Mouse (Mus musculus) lung, postnatal 4 days (tissue): Measurements from ENCODE around the gene Umad1.

Source experiments
- DNase-seq, 2 experiments: peaks; one replicate each; pipeline ENCODE4 v3.0.0; 2021

The Umad1 gene

GRCm38 (mm10) chr6:8421421-8421820 is 162.3 kb downstream of the Umad1 start:
- DNase-seq, result no peak

- DNase-seq, result peak in 1 of 2 experiments; percentile 38
Observed at GRCm38 (mm10) chr6:8421959-8422581, 163.0 kb downstream of the Umad1 start.

DNA sequence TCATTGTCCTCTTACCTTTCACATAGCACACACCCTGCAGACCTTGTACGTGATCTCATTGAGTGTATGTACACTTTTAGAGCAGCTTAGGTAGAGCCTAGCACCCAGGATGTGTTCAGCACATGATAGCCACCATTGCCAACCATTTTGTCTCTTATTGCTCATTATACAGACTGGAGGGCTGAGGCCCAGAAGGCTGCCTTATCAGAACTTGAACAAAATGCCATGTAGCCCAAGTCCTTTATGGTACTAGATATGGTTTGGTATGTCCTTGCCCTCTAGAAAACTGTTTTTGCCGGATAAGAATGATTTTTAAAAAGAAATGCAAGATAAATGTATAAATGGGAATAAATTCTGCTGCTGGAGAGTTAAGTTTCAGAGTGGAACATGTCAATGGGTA is 164.1 kb downstream of the Umad1 start:
- no peak for DNase-seq

GRCm38 (mm10) chr6:8427692-8428091 is 168.6 kb downstream of the Umad1 start:
- DNase-seq, result no peak

- DNase-seq, result no peak
Observed at GRCm38 (mm10) chr6:8430610-8431234, 171.6 kb downstream of the Umad1 start.

- no peak for DNase-seq
Observed at GRCm38 (mm10) chr6:8433179-8433578, 174.1 kb downstream of the Umad1 start.

- no peak for DNase-seq
Observed at GRCm38 (mm10) chr6:8437937-8438336, 178.8 kb downstream of the Umad1 start.

- DNase-seq, result no peak
Observed at GRCm38 (mm10) chr6:8441814-8442213, 182.7 kb downstream of the Umad1 start.

- DNase-seq, result peak; percentile 8 to 46
Observed at GRCm38 (mm10) chr6:8446786-8447185, 187.7 kb downstream of the Umad1 start.

DNA sequence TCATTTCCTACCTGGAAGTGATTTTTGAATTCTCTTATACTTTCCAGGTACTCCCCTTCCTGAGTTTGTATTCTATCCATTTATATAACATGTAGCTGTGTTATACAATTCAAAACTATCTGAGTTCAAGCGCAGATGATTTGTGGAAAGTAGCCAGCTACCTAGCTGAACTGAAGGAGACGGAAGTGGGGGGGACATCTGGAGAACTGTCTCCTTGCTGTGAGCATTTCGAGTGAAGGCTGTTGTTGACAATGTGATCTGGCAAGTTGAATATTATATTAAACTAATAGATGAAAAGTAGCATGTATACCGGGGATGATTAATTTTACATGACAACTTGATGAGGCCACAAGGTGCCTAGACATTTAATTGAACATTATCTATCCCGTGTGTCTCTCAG is 196.5 kb downstream of the Umad1 start:
- no peak for DNase-seq

GRCm38 (mm10) chr6:8458596-8458995 is 199.5 kb downstream of the Umad1 start:
- no peak for DNase-seq

- no peak for DNase-seq
Observed at GRCm38 (mm10) chr6:8462447-8462846, 203.4 kb downstream of the Umad1 start.

DNA sequence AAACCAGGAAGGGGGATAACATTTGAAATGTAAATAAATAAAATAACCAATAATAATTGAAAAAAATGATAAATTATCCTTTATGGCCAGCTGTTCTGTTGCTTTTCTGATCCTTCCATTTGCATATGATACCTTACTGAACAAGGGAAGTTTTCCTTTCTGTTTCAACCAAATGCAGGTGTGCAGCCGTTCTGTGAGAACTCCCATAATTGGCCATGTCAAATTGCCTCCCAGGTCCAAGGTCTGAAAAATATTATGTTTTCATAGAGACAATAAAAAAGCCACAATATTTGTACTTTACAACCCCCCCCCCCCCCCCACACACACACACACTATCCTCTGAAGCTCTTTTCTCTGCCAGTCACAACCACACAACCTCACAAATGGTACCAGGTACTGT is 206.3 kb downstream of the Umad1 start:
- DNase-seq, result no peak

DNA sequence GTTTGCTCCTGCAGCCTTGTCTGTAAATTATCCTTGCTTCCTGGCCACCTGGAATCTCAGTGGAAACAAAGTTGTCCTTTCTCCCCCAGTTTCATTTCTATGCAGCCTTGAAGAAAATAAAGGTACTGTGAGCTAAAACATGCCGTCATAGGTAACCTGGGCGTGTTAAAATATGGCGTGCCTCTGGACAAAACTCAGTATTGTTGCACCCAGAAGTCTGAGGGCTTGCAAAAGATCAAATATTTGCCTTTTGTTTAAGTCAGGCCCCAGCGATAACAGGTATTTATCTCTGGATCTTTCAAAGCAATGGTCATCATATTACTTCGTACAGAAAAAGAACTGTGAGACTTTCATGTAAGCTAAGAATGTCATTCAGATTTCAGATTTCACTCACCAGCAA is 206.9 kb downstream of the Umad1 start:
- no peak for DNase-seq

DNA sequence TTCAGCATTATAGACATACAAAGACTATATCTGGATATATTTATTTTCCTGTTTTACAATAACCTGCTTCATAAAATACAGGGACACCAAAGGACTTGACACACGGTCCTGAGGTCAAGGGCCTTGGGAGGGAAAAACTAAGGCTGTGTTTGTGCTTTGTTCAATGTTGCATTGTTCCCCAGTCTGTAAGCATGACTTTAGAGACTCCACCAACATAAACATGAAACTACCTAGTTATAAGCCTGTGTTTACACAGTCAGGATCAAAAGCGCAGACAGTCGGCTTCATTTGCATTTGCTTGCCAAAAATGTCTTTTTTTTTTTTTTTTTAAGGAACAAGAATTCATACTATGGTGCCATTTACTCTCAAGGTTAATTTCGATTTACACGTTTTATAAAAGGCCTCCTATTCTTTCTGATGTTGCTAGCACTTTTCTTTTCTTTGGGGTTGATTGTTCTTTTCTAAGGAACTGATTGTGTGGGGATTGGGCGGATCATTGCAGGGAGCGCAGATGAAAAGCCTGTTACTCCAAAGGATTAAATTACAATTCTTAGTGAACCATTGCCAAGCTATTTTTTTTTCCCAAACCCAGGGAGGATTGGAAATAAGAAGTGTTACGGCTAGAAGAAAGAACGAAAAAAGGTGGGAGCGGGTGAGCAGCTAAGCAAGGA is 208.7 kb downstream of the Umad1 start:
- DNase-seq, result no peak

DNA sequence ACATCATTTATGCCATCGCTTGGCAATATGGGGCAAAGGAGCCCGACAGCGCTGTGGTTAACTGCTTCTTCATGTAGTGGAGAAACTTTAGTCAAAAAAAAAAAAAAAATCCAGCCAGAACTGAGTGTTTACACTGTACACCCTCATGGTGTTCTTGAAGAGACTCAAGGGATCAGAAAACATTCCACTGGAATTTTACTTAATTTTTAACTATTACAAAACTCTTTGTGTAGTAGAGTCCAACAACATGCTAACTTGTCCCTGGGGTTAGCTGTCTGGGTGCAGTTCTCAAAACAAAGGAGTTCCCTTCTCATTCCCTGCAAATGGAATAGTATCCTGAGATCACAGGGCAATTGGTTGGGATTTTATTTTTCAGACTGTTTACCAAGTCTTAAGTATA is 210.8 kb downstream of the Umad1 start:
- DNase-seq, result no peak

GRCm38 (mm10) chr6:8472125-8472524 is 213.0 kb downstream of the Umad1 start:
- no peak for DNase-seq

- peak; percentile 36 to 81 for DNase-seq
Observed at GRCm38 (mm10) chr6:8472915-8473314, 213.8 kb downstream of the Umad1 start.

DNA sequence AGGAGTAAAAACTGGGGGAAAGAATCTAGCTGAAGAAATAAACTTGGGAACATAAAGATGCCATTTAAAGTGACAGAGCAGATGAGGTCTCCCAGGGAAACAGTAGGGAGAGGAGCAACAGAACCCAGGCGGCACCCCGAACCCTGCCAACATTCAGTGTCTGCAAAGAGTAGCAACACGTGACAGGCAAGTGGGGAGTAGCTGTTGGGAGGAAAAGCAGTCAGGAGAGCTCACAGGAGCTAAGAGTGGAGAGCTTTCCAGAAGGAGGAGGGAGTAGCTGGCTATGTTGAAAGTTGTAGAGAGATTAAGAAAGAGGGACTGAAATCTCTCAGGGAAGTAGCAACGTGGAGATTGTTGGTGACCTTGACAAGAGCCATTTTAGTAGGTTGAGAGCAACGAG is 214.4 kb downstream of the Umad1 start:
- DNase-seq, result peak; percentile 22 to 64

- DNase-seq, result no peak
Observed at GRCm38 (mm10) chr6:8474316-8474715, 215.2 kb downstream of the Umad1 start.

- DNase-seq, result peak in 1 of 2 experiments; percentile 27
Observed at GRCm38 (mm10) chr6:8474820-8475219, 215.7 kb downstream of the Umad1 start.

DNA sequence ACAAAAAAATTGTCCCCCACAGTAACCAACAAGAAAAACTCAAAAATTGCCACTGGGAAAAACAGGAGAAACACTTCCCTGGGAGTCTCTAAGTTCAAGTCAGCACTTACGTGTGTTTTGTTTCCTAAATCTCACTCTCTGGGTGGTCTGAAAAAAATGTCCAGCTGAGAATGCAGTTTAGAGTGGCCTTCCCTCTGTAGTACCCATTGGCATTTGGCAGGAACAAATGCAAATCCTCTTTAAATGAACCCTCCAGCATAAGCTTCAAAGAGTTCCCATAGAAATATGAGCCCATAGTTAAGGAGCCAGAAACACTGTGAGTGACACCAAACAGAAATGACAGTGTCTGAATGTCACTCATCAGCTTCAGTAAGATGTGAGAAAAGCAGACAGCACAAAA is 220.1 kb downstream of the Umad1 start:
- DNase-seq, result no peak

GRCm38 (mm10) chr6:8484437-8485275 is 225.6 kb downstream of the Umad1 start:
- DNase-seq, result no peak
